Mouse (Mus musculus) B cell, adult (primary cell): ENCODE results near the gene Ildr2. TPM values are rescaled to one million over a fixed set of nuclear protein-coding genes. Genes with fewer than 3 reads are reported as not detected.

Experiments used
- total RNA-seq: library from RNA; stranded (reverse); gene quantifications from 4 replicates; pipeline ENCODE4 v1.2.4, GENCODE M21; 2023; ENCODE audit not compliant: inconsistent age

The Ildr2 gene
- 0.09 to 0.42 TPM (median 0.16 TPM) in 3 of 4 replicates, not detected in the other for total RNA-seq

DNA sequence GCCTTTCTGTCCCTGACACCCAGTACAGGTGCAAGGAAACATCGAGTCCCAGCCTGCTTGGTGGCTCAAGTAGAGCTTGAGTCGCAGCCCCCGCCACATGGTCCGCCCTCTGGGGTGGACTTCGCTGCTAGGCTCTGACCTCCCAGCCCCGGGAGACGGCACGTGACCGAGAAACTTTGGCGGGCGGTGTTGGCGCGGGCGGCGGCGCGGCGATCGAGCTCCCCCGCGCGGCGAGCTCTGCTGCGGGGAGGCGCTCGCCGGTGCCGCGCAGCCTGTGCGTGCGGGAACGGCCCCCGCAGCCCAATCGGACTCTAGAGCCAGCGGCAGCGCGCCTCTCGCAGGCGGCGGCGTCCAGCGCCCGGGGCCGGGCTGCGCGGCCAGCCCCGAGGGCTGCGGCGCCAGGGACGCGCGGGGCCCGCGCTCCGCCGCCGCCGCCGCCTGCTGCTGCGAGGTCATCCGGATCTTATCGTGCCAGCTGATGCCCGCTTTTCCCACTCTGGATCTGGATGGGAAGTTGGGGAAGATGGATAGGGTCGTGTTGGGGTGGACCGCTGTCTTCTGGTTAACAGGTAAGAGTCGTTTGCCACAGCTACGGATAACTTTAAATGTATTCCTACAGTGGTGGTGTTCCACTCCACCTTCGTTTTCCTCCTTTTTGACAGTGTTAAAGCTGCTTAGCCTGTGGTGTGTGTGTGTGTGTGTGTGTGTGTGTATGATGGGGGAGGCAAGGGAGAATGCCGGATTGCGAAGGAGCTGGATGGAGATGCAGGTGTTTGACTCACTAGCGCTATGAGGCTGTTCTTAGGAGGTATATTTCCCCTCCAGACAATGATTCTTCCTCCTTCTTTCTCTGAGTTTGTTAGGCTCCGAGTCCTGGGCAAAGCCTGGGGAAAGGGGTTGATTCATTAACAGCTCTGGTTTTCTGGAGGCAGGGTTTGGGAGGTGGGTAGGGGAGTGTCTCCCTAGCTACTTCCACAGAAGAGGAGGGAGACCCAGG is at the start of gene Ildr2:
Gene Ildr2 (plus strand): TSS at position 242 of the 997 bp plus-strand sequence.

DNA sequence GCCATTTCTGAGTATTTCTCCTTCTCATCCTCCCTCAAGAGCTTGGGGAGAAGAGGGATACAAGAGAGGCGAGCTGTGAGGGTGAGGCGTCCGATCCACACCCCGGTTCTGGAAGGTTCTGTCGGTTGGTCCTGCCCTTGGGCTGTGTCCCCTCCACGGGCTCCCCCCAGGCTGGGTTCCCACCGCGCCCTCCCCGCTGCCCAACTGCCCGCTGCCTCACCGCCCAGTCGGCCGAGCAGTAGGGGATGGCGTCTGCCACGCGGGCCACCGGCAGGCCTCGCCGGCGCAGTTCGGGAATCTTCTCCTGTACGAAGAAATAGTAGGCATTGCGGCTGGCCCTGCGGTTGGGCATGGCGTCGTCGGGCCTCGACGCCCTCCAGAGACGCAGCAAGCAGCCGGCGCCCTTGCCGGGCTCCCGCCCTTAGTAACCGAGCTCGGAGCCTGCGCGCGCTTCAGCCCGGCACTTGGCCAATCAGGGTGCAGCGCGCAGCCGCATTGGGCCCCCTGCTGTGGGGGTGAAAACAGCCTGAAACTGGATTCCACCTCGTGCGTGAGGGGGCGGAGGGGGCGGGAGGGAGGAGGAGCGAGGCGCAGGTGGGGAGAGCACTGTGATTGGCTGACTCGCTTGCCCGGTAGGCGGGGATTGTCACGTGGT is 15.5 kb upstream of the Ildr2 start, which contains the start of gene Mael:
Gene Mael (minus strand): TSS at position 433 of the 655 bp plus-strand sequence.

Other genes starting within 250 kb of the Ildr2 start
- not detected in 4 replicates for gene Dusp27, start 126.2 kb upstream of the Ildr2 start, total RNA-seq
- gene Gpa33, start 123.9 kb upstream of the Ildr2 start, total RNA-seq, result not detected in 4 replicates
- gene Mael, start 15.4 kb upstream of the Ildr2 start, total RNA-seq, result not detected in 4 replicates
- 25.7 to 28.8 TPM (median 27.5 TPM) in 4 replicates for gene Tada1, start 125.0 kb downstream of the Ildr2 start, total RNA-seq
- 14.4 to 20.0 TPM (median 17.9 TPM) in 4 replicates for gene Pogk, start 155.7 kb downstream of the Ildr2 start, total RNA-seq
- not detected in 4 replicates for gene Gm4846, start 243.4 kb downstream of the Ildr2 start, total RNA-seq